Mouse (Mus musculus) heart, embryonic 10.5 days (tissue): ENCODE measurements around the gene Snx29. TPM values are rescaled to one million over a fixed set of nuclear protein-coding genes. Genes with fewer than 3 reads are reported as not detected.
A peak's percentile ranks its signal among the peaks of the same experiment; 100 is the strongest.

Experiments used
- DNase-seq: peaks from one replicate; pipeline ENCODE4 v3.0.0-alpha.2; 2017; ENCODE audit warnings: low spot score
- H3K27ac ChIP-seq: fragments of 300-500 bp; sonication (generic); 2 replicates; pipeline ENCODE4 v1.5.1; 2016; ENCODE audit warnings: mild to moderate bottlenecking
- H3K27me3 ChIP-seq: fragments of 300-500 bp; sonication (generic); 2 replicates; pipeline ENCODE4 v1.6.1; 2016; ENCODE audit warnings: mild to moderate bottlenecking; ENCODE audit not compliant: poor library complexity, insufficient read depth, severe bottlenecking
- H3K36me3 ChIP-seq: fragments of 300-500 bp; sonication (generic); 2 replicates; pipeline ENCODE4 v1.6.1; 2016; ENCODE audit warnings: mild to moderate bottlenecking, moderate library complexity
- H3K4me1 ChIP-seq: fragments of 300-500 bp; sonication (generic); 2 replicates; pipeline ENCODE4 v1.6.1; 2016; ENCODE audit warnings: mild to moderate bottlenecking
- H3K4me3 ChIP-seq: fragments of 300-500 bp; sonication (generic); 2 replicates; pipeline ENCODE4 v1.5.1; 2016; ENCODE audit warnings: mild to moderate bottlenecking, moderate library complexity
- H3K9me3 ChIP-seq: fragments of 300-500 bp; sonication (generic); 2 replicates; pipeline ENCODE4 v1.6.1; 2016; ENCODE audit warnings: mild to moderate bottlenecking, moderate library complexity
- WGBS: fragments of 180-500 bp; shearing (Covaris S2); methylation state at CpG from one replicate; pipeline ENCODE4 v1.1.7; 2016; 5-methylcytosine and 5-hydroxymethylcytosine counted together
- polyA plus RNA-seq: library from polyadenylated mRNA; unstranded; fragments of >200 nt; fragmentation: Nextera tagmentation; extraction: Ambion mirVana; gene quantifications from 2 replicates; pipeline ENCODE4 v1.2.1, GENCODE M21; 2016

The Snx29 gene
- polyA plus RNA-seq, 1 experiment from 2014 or later = 6.7 TPM

DNA sequence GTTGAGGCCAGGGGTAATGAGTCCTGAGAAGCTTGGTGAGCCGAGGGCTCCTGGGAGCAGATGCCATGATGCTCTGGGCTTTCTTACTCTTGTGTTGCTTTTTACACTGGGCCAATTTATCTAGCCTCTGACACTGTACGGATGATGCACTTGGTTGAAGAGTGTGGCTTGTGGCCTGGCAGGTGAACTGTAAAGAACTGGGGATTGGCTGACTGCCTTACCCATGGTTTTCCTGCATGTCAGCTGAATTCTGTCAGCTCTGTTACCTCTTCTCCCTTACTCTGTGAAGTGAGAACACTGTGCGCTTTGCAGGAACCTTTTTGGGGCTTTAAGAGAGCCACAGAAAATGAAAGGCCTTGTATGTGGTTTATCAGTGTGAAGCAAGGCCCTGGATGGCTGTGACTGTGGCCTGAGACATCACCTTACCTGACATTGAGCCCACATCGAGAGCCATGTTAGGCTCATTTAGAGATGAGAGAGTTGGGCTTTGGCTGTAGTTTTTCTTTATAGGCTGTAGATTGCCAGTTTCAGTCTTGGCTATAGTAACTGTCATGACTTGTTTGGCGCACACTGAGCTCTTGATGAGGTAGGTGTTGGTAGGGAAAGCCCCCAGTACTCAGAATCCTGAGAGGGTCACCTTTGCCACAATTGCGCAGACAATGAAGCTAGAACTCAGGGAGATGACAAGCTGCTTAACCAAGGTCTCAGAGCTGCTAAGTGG lies 77.3 kb downstream of the Snx29 start:
- Histone ChIP-seq H3K4me3 (no peak overlapping the region), H3K4me1 (no peaks in the 10 kb centered on the region), H3K9me3 (no peaks in the 10 kb centered on the region), H3K36me3 (peaks cover 2% of the 10 kb centered on the region; the same call in 1 of the 2 replicates), H3K27ac (no peak overlapping the region), H3K27me3 (no peaks in the 10 kb centered on the region)
- WGBS = 85% methylated on average over 6 of the region's 6 CpGs
- no peak for DNase-seq

DNA sequence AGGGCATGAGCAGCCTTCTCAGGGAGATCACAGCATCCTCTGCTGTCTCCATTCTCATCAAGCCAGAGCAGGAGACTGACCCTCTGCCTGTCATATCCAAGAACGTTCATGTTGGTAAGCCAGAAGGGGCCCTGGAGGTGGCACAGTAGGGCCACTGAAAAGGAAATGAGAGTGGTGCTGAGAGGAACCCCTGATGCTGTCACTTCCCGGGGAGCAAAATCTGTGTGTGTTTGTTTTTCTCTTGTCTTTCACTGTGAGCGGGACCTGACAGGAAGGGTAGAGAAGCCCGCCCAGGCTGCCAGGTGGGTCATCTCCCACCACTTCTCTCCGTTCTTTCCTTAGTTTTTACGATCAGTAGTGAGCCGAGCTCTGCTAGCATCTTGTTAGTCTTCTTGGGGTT lies 78.2 kb downstream of the Snx29 start:
- Histone ChIP-seq H3K4me3 (no peak overlapping the region), H3K27me3 (no peaks in the 10 kb centered on the region), H3K9me3 (no peaks in the 10 kb centered on the region), H3K27ac (no peak overlapping the region), H3K36me3 (peaks cover 2% of the 10 kb centered on the region; the same call in 1 of the 2 replicates), H3K4me1 (no peaks in the 10 kb centered on the region)
- 51% methylated on average over 7 of the region's 7 CpGs for WGBS
- DNase-seq = no peak

DNA sequence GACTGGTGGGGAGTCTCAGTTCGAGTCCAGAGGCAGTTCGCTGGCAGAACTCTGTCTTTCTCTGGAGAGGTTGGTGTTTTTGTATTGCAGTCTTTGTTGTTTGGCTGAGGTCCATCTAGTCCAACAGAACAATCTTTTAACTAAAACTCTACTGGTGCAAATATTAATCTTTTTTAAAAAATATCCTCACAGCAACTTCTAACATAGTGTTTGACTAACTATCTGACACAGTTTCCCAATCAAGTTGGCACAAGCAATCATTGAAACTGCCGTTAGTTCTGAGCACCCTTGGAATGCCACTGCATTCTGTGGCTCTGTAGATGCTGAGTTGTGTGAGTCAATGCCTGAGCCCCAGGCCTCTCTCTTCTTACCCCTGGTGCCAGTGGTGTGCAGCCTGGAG lies 82.5 kb downstream of the Snx29 start:
- Histone ChIP-seq H3K27me3 (no peaks in the 10 kb centered on the region), H3K27ac (no peak overlapping the region), H3K4me3 (no peak overlapping the region), H3K9me3 (no peaks in the 10 kb centered on the region), H3K36me3 (peaks cover 2% of the 10 kb centered on the region; the same call in 1 of the 2 replicates), H3K4me1 (peaks cover 15% of the 10 kb centered on the region)
- WGBS = 81% methylated on average over 3 of the region's 3 CpGs
- DNase-seq = no peak

DNA sequence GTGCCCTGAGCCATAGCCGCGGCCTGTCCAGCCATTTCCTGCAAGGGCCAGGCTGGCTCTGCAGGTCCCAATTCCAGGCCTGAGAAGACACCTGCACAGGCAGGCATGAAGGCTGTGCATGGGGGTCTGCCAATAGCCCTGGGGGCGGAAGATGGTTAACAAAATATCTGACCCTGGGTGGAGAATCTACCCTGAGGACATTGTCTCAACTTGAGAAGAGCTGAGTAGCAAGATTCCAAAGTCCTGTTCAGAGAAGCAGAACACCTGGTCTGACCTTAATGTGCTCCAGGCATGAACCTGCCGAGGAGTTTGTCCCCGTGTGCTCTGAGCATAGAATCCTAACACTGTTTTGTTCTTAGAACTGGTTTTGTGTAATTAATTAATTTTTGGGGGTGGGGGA lies 83.5 kb downstream of the Snx29 start:
- Histone ChIP-seq H3K36me3 (peaks cover 2% of the 10 kb centered on the region; the same call in 1 of the 2 replicates), H3K27me3 (no peaks in the 10 kb centered on the region), H3K4me3 (no peak overlapping the region), H3K4me1 (peaks cover 15% of the 10 kb centered on the region), H3K27ac (no peak overlapping the region), H3K9me3 (no peaks in the 10 kb centered on the region)
- 86% methylated on average over 5 of the region's 5 CpGs for WGBS
- no peak for DNase-seq

DNA sequence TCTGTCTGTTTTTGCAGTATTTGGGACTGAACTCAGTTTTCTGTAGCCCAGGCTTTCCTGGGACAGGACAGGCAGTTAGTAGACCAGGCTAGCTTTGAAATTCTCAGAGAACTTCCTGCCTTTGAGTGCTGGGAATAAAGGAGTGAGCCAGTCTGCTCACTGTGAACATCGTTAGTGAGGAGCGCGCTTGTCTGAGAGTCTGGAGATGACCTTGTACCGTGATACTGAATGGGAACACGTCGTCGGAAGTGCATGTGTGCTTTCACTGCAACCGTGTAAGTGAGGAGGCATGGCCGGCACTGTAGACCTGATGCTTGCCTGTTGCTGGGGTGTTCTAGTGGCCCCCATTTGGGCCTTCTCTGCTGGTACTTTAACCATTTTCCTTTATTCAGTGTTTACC lies 83.9 kb downstream of the Snx29 start:
- 72% methylated on average over 9 of the region's 9 CpGs for WGBS
- no peaks in the 10 kb centered on the region for H3K9me3 ChIP-seq
- no peak for DNase-seq

DNA sequence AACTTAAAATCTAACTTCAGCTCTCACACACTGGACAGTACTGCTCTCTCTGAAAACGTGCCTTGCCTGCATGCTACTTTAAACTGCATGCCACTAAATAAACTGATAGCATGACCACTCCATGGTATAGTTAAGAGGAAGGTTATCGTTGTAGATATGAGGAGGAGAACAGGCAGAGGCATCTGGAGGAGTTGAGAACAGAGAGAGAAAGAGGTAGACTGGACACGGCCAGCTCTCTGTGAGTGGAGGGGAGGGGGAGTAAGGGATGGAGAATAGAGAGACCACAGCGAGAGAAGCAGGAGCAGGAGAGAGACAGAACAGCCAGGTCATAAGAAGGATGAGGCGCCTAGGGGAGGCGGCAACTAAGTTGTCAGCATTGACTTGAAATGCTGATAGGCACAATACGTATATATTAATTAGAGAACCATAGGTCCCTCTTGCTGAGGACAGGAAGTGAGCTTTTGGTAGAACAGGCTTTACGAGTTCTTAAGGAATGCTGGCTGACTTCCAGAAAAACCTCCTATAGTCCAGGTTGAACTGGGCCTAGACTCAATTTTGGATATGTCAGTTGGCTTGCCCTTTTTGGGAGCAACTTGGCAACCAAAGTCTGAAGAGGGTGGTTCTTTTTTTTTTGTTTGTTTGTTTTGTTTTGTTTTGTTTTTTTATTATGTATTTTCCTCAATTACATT lies 85.4 kb downstream of the Snx29 start:
- no peaks in the 10 kb centered on the region for H3K27me3 ChIP-seq
- peaks cover 15% of the 10 kb centered on the region for H3K4me1 ChIP-seq
- no peak overlapping the region for H3K27ac ChIP-seq
- WGBS = 57% methylated on average over 8 of the region's 8 CpGs
- DNase-seq = no peak
- H3K4me3 ChIP-seq = no peak overlapping the region
- H3K36me3 ChIP-seq = peaks cover 2% of the 10 kb centered on the region; the same call in 1 of the 2 replicates
- H3K9me3 ChIP-seq = no peaks in the 10 kb centered on the region

More for the DNA sequence above, 83.9 kb downstream of the Snx29 start:
- peaks cover 15% of the 10 kb centered on the region for H3K4me1 ChIP-seq
- H3K36me3 ChIP-seq = peaks cover 2% of the 10 kb centered on the region; the same call in 1 of the 2 replicates
- no peak overlapping the region for H3K4me3 ChIP-seq
- no peak overlapping the region for H3K27ac ChIP-seq
- no peaks in the 10 kb centered on the region for H3K27me3 ChIP-seq

DNA sequence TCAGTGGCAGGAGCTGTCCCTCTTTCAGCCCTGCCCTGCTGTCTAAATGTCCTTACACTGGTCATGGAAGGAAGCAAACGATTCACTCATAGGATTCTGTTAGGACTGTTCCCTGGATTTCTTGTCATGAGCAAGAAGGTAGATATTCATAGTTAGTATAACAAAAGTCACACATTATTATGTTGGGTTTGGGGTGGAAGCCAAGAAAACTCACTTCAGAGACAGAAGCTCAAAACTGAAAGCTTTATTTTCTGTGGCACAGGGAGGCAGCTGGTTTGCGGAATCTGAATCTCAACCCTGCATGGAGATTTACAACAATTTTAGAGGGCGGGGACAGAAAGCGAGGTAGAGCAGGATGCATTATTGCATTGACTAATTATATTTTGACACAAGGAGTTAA lies 86.0 kb downstream of the Snx29 start:
- no peak overlapping the region for H3K27ac ChIP-seq
- H3K4me3 ChIP-seq = no peak overlapping the region
- WGBS = 83% methylated on average over 4 of the region's 4 CpGs
- DNase-seq = no peak
- H3K36me3 ChIP-seq = no peaks in the 10 kb centered on the region
- H3K9me3 ChIP-seq = no peaks in the 10 kb centered on the region
- H3K4me1 ChIP-seq = peaks cover 15% of the 10 kb centered on the region
- no peaks in the 10 kb centered on the region for H3K27me3 ChIP-seq

DNA sequence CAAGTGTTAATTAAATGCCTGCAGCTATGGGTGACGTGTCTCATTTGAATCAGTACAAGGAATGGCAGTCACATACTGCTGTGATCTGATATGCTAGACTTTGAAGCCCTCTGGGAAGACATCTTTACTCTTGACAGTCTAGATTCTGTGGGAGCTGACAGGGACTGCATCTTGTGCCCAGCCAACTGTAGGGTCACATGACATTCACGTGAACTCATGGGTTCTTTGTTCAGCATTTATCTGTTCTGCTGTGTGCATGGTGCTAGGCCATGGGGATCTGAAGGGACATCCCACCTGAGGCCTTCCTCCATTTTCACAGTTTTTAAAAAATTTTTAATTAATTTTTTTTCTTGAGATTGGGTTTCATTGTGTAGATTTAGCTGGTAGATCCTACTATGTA lies 91.9 kb downstream of the Snx29 start:
- 75% methylated on average over 2 of the region's 2 CpGs for WGBS
- H3K27me3 ChIP-seq = no peaks in the 10 kb centered on the region
- no peaks in the 10 kb centered on the region for H3K9me3 ChIP-seq
- H3K4me1 ChIP-seq = no peaks in the 10 kb centered on the region
- DNase-seq = no peak
- no peak overlapping the region for H3K4me3 ChIP-seq
- H3K36me3 ChIP-seq = no peaks in the 10 kb centered on the region
- no peak overlapping the region for H3K27ac ChIP-seq

DNA sequence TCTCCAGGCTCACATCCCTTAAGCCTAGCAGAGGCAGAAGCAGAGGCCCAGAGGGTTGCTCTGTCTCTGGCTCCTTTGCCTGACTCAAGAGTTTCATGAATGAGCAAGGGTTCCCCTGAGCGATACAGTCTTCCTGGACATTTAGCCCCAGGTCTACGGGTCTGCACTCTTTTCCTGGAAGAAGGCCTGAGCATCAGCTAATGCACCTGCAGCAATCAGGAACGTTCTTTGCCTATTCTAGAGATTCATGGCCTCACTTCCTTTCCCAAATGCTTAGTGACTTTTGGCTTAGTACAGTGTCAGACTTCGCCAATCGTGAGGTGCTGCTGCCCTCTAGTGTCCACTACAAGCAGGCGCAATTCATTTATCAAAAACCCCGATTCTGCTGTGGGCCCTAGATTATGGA lies 95.5 kb downstream of the Snx29 start:
- Histone ChIP-seq H3K9me3 (no peaks in the 10 kb centered on the region), H3K27me3 (no peaks in the 10 kb centered on the region)

DNA sequence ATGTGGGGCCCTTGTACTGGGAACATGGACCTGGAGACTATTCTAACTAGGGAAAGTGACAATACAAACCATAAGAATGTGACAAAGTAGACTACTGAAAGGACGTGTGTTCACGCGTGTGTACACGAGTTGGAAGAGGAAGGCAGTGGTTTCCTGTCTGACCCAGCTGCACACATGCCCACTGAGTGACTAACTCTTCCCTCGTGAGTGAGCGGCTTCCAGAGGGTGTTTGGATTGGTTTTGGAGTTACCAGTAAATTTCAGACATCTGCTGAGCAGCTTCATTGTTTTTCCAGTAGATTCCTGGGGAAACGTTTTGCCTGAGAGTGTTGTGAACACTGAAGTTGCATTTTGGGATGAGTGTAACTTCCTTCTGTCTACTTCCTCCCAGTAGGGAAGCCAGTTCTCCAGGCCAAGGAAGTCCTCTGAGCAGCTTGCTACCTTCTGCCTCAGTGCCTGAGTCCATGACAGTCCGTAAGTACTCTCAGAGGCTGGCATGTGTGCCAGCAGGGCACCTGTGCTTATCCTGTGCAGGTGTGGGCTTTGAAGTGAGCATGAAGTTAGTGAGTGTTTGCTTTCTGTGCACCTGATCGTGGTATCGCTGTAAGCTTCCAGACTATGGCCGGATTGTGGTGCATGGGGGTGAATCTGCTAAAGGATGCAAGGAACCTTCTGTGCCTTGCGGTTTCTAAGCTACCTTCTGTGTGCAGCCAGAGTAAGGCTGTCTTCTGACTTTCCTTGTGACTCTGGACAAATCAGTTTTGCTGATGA lies 97.8 kb downstream of the Snx29 start:
- H3K9me3 ChIP-seq = no peaks in the 10 kb centered on the region
- no peak overlapping the region for H3K4me3 ChIP-seq
- no peaks in the 10 kb centered on the region for H3K27me3 ChIP-seq
- no peaks in the 10 kb centered on the region; the same call in 1 of the 2 replicates for H3K36me3 ChIP-seq
- 0 out of 2 replicates have a peak, but pooled peaks cover 6% of the 10 kb centered on the region for H3K4me1 ChIP-seq
- 80% methylated on average over 12 of the region's 12 CpGs for WGBS
- no peak overlapping the region for H3K27ac ChIP-seq
- no peak for DNase-seq

More for the DNA sequence above, 95.5 kb downstream of the Snx29 start:
- Histone ChIP-seq H3K36me3 (no peaks in the 10 kb centered on the region; the same call in 1 of the 2 replicates), H3K4me3 (no peak overlapping the region), H3K4me1 (0 out of 2 replicates have a peak, but pooled peaks cover 3% of the 10 kb centered on the region), H3K27ac (no peak overlapping the region)
- no peak for DNase-seq
- 22% methylated on average over 7 of the region's 7 CpGs for WGBS

DNA sequence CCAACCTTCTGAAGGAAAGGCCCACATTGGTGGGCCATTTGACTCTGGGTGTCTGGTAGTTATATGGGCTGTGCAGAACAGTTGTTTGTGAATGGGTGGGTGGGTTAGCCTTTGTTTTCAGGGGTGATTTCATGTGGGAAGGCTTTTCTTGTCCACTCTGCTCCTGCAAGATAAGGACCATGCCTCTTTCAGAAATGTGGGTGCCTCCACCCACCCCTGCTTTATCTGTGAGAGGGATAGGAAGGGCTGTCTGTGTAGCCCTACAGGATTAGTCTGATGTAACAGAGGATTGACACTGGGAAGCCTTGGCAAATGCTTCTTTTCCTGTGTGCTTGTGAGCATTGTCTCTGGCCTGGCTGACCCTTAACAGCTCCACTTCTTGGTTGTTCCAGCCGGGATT lies 99.5 kb downstream of the Snx29 start:
- no peaks in the 10 kb centered on the region for H3K9me3 ChIP-seq
- peaks cover 11% of the 10 kb centered on the region; the same call in 1 of the 2 replicates for H3K4me1 ChIP-seq
- WGBS = 91% methylated on average over 1 of the region's 1 CpGs
- H3K27ac ChIP-seq = peak overlapping the region; percentile 44
- no peaks in the 10 kb centered on the region for H3K27me3 ChIP-seq
- H3K36me3 ChIP-seq = no peaks in the 10 kb centered on the region; the same call in 1 of the 2 replicates
- peak; percentile 81 for DNase-seq
- no peak overlapping the region for H3K4me3 ChIP-seq

DNA sequence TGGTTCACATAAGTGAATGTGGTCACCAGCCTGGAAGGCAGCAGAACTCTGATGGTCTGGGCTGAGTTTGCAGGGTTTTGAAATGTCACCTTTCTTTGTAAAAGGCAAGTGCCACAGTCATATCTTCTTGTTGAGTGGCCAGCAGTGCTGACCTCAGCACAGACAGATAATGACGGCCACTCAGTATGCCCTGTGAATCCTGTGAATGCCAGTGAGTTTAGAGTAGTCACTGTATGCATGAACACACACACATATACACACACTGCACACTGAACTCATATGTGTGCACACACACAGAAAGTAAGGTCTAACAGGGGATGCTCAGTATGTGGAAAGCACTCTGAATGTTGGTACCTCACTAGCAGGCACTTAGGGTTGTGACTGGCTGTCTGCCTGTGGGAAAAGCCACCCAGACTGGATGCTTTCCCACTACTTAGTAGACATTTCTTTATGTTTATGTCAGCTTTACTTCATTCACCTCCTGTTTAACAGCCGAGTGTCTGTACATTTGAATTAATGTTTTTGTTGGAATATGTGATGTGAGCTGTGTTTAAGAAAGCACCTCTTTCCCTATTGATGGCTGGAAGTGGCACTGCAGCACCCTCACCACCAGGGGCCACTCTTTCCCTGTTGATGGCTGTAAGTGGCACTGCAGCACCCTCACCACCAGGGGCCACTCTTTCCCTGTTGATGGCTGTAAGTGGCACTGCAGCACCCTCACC lies 100.3 kb downstream of the Snx29 start:
- no peak for DNase-seq
- 82% methylated on average over 2 of the region's 2 CpGs for WGBS

More for the DNA sequence above, 100.3 kb downstream of the Snx29 start:
- Histone ChIP-seq H3K9me3 (no peaks in the 10 kb centered on the region), H3K27ac (peak overlapping the region; percentile 44; the same call in 1 of the 2 replicates), H3K36me3 (no peaks in the 10 kb centered on the region; the same call in 1 of the 2 replicates), H3K4me1 (peaks cover 16% of the 10 kb centered on the region; the same call in 1 of the 2 replicates), H3K27me3 (no peaks in the 10 kb centered on the region), H3K4me3 (no peak overlapping the region)
